Mouse (Mus musculus) heart, adult 2 months (tissue): ENCODE measurements at regions not wholly inside any gene's neighbourhood (a gene's known extent, or its start where the extent isn't known, plus 50 kb on each side); places are given as distances from the start of the nearest gene placed in this dataset.

Experiments used
- CTCF ChIP-seq: fragments of 200-600 bp; IDR thresholded peaks from 2 replicates; pipeline ENCODE4 v1.8.1; 2022; ENCODE audit warnings: antibody characterized with exemption, mild to moderate bottlenecking, moderate library complexity
- EP300 ChIP-seq: fragments of 200-500 bp; IDR thresholded peaks from 2 replicates; pipeline ENCODE4 v1.6.1; 2011; ENCODE audit warnings: low read depth, low read length, control low read depth; ENCODE audit not compliant: insufficient read depth
- POLR2A ChIP-seq: fragments of 200-500 bp; IDR thresholded peaks from 2 replicates; pipeline ENCODE4 v1.6.1; 2011; ENCODE audit warnings: mild to moderate bottlenecking, low read depth, low read length, control low read depth; ENCODE audit not compliant: insufficient read depth

GRCm38 (mm10) chr3:66574321-66574720, 277.7 kb upstream of the Veph1 start:
- TF ChIP-seq EP300 = no peak
- TF ChIP-seq POLR2A = no peak
- no peak for TF ChIP-seq CTCF
